Mouse (Mus musculus): ENCODE measurements around the gene Klf3.

DNA sequence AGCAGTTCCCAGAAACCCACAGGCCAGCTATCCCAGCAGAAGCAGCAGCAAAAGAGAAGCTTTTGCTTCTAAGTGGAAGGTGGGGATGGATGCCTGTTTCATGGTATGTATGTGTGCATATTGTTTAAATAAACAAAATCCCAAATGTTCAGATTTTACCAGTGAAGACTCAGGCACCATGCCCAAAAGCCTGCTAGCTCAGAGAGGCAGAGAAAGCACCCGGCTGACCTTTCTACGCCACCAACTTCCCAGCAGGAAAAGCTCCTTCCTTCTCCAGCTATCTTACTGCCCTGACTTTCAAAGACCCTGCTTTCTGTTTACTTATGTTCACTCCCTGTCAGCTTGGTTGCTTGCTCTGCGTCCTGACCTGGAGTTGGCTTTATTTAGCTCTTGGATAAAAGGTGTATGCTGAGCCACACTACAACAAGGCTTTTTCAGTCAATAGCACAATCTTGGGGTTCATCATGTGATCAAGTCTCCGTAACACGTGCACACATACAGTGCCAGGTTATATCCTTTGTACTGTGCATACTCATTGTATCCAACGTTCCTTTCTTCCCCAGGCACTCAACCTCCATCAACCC is 35.9 kb downstream of the Klf3 start:
- TF ChIP-seq CTCF (IDR thresholded peaks at IDR 0.05; ENCODE audit: insufficient read depth, low read depth, low read length) (no peak), POLR2A (IDR thresholded peaks at IDR 0.05; ENCODE audit: insufficient read depth, low read depth, low read length) (no peak)
